Mouse (Mus musculus): ENCODE data around the gene Cdk10.
"Not testable (repeated sequence)": the region's sequence is repeated elsewhere in the genome, so short reads cannot be mapped to it uniquely, and the experiment has no call there.

Cdk10 gene

GRCm38 (mm10) chr8:123224278-123225266 is at the start of gene Cdk10:
TSS of gene Cdk10 (plus strand) at chr8:123224842.
- peak; percentile 90 to 91 for DNase-seq (ENCODE audit: low spot score in 2 of 2)

GRCm38 (mm10) chr8:123181391-123181790 is 43.3 kb upstream of the Cdk10 start:
- no peak for DNase-seq (ENCODE audit: low spot score in 2 of 2)

- DNase-seq (ENCODE audit: low spot score in 2 of 2): peak in 1 of 2 experiments; percentile 55
These were observed 38.9 kb upstream of the Cdk10 start, which contains the start of gene Dpep1 for GRCm38 (mm10) chr8:123185566-123186409. TSS of gene Dpep1 (plus strand) at chr8:123186242.

GRCm38 (mm10) chr8:123188006-123188405 is 36.6 kb upstream of the Cdk10 start:
- no peak for DNase-seq (ENCODE audit: low spot score in 2 of 2)

- no peak for DNase-seq (ENCODE audit: low spot score in 2 of 2)
These were observed 35.8 kb upstream of the Cdk10 start for GRCm38 (mm10) chr8:123188841-123189240.

GRCm38 (mm10) chr8:123190678-123191077 is 34.0 kb upstream of the Cdk10 start:
- DNase-seq (ENCODE audit: low spot score in 2 of 2): peak; percentile 41 to 67

- DNase-seq (ENCODE audit: low spot score in 2 of 2): no peak
These were observed 32.7 kb upstream of the Cdk10 start for GRCm38 (mm10) chr8:123191908-123192307.

GRCm38 (mm10) chr8:123193771-123194170 is 30.9 kb upstream of the Cdk10 start:
- DNase-seq (ENCODE audit: low spot score in 2 of 2): no peak

- DNase-seq (ENCODE audit: low spot score in 2 of 2): not testable (repeated sequence)
These were observed 27.6 kb upstream of the Cdk10 start for GRCm38 (mm10) chr8:123197016-123197415.

- no peak for DNase-seq (ENCODE audit: low spot score in 2 of 2)
These were observed 24.8 kb upstream of the Cdk10 start for GRCm38 (mm10) chr8:123199864-123200263.

GRCm38 (mm10) chr8:123202288-123202687 is 22.4 kb upstream of the Cdk10 start:
- peak in 1 of 2 experiments; percentile 61 for DNase-seq (ENCODE audit: low spot score in 2 of 2)

- DNase-seq (ENCODE audit: low spot score in 2 of 2): no peak
These were observed 21.1 kb upstream of the Cdk10 start for GRCm38 (mm10) chr8:123203571-123203970.

GRCm38 (mm10) chr8:123211876-123212275 is 12.8 kb upstream of the Cdk10 start:
- no peak for DNase-seq (ENCODE audit: low spot score in 2 of 2)

- peak; percentile 87 to 90 for DNase-seq (ENCODE audit: low spot score in 2 of 2)
These were observed 12.1 kb upstream of the Cdk10 start, which contains the start of the genes Chmp1a and Spata33 for GRCm38 (mm10) chr8:123212321-123213117. TSS of gene Chmp1a (minus strand) at chr8:123212763. TSS of gene Spata33 (plus strand) at chr8:123212832.

- no peak for DNase-seq (ENCODE audit: low spot score in 2 of 2)
These were observed 11.4 kb upstream of the Cdk10 start for GRCm38 (mm10) chr8:123213118-123213772.

GRCm38 (mm10) chr8:123215430-123215829 is 9.2 kb upstream of the Cdk10 start:
- DNase-seq (ENCODE audit: low spot score in 2 of 2): no peak

- no peak for DNase-seq (ENCODE audit: low spot score in 2 of 2)
These were observed 3.7 kb upstream of the Cdk10 start for GRCm38 (mm10) chr8:123220917-123221316.

- DNase-seq (ENCODE audit: low spot score in 2 of 2): no peak
These were observed 3.8 kb downstream of the Cdk10 start for GRCm38 (mm10) chr8:123228416-123228815.

- not testable (repeated sequence) for DNase-seq (ENCODE audit: low spot score in 2 of 2)
These were observed 5.7 kb downstream of the Cdk10 start for GRCm38 (mm10) chr8:123230326-123230725.

GRCm38 (mm10) chr8:123231742-123232141 is 7.1 kb downstream of the Cdk10 start:
- DNase-seq (ENCODE audit: low spot score in 2 of 2): no peak

- DNase-seq (ENCODE audit: low spot score in 2 of 2): no peak
These were observed 7.9 kb downstream of the Cdk10 start for GRCm38 (mm10) chr8:123232553-123232952.

Data from urinary bladder, adult 18-20 months (tissue).